Mouse (Mus musculus): ENCODE results near the gene Chst4. TPM values are rescaled to one million over a fixed set of nuclear protein-coding genes. Genes with fewer than 3 reads are reported as not detected.

Chst4 gene
- total RNA-seq, 2 experiments from 2014 or later = not detected

DNA sequence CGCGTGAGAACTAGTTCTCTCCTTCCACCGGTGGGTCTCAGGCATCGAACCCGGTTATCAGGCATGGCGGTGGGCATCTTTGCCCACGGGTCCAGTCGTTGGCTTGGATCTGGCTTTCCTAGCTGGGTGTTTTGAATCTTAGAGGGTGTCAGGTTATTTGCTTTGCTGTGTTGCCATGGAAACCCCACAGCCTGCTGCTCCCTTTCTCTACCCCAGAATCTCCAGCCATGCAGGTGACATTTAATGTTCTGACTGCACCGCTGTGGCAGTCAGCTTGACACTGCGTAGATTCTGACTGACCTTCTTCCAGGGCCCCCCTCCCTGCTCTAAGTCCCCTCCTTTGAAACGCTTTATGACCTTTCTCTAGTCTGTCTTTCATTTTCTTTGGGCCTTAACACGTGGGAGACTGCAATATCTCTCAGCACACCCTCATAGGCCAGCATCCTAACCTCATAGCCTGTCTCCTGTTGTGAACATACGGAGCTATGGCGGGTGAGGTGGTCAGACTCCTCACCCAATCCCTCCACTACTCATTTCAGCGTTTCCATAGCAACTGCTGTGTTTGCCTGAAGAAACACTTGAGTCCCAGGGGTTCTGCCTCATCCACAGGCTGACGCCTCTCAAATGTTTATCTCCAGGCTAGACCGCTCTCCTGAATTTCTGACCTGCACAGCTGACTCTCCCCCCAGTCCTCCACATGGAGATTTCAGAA is 33.1 kb downstream of the Chst4 start:
- no peak for DNase-seq

DNA sequence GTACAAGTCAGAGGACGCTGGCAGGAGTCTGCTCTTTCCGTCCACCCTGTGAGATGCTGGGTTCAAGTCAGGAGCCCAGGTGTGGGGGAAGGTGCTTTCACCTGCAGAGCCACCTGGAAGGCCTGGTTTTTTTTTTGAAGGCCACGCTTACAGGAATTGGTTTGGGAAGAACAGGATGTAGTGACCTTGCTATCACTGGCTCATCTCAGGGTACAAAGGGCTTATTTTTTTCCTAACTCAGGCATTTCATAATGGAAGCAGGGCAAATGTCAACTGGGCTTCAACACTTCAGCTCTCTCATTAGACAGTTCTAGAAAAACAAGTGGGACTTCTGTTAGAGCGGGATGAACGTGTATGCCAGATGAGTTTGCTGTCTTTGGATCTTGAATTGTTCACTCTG is 35.2 kb downstream of the Chst4 start:
- no peak for DNase-seq

DNA sequence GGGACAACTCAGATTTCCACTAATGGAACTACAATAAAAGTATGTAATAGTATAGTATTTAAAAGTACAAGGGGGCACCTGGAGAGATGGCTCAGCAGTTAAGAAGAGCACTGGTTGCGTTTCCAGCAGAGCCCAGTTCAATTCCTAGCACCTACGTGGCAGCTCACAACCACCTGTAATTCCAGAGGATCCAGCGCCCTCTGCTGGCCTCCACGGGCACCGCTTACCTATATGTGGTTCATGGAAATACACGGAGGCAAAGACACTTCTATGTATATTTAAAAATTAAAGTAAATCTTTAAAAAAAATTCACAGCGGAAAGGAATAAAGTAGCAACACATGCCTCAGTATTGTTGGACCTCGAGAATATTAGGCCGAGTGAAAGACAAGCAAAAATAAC is 36.6 kb downstream of the Chst4 start:
- no peak for DNase-seq

DNA sequence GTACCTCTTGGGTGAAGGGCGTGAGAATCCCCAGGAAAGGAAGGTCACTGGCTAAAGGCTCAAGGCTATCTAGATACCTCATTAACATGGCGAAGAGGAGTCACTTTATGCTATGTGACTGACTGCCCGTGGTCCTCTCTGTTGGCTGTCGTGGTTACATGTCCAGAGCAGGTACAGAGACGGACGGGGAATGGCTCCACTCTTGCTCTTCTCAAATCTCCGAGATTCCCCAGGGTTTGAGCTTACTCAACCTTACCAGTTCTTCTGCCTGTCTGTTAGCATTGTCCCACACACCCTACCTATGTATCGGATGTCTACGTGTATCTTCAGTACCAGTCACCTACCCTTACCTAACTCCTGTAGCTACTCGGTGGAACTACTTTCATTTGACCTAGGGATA is 39.6 kb downstream of the Chst4 start:
- no peak for DNase-seq

DNA sequence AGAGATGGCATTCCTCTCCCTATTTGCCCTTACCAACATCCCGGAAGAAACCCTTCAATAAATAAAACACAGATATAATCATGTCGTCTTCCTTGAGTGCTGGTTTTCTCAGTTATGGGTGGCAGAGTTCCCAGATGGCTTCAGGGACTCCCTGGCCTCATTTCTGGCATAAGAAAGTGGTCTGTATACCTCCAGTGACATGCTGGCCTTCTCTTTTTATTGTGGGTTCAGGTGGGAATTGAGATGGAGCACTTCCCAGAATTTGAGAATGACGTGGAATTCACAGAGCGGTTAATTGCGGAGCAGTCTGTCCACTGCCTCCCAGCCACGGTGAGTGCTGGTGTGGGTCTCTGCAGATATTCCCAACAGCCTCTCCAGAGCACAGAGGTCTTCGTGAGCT is 41.5 kb downstream of the Chst4 start:
- no peak for DNase-seq

DNA sequence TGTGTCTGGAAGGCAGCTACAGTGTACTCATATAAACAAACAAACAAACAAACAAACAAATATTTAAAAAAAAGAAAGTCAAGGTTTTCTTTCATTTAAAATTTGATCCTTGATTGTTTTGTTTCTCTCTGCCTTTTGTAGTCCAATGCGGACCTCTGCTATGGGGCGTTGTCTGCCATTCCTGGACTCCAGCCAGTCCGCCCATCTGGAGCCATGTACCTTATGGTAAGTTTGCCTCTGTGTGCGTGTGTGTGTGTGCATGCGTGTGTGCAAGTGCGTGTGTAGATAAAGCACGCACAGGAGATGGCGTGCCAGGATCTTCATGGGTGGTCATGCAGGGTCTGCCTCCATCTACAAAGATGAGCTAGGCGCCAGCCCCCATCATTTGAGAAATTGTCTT is 42.2 kb downstream of the Chst4 start:
- DNase-seq = no peak

DNA sequence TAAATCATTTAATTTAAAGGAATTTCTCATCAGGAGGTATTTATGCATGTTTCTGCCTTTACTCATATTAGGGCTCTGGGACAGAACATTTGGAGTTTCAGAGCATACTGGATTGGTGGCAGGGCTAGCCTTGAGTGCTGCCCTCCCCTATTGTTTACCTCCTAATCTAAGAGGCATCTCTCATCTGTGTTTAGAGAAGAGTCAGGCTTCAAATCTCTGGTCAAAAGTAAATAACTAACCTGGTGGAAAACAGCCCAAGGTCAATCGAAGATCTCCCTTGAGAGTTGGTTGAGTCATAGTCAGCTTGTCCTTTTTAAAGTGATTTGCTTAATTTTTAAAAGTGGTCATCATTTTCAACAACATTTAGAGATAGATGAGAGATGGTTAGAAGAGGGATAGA is 46.6 kb downstream of the Chst4 start:
- DNase-seq = no peak

DNA sequence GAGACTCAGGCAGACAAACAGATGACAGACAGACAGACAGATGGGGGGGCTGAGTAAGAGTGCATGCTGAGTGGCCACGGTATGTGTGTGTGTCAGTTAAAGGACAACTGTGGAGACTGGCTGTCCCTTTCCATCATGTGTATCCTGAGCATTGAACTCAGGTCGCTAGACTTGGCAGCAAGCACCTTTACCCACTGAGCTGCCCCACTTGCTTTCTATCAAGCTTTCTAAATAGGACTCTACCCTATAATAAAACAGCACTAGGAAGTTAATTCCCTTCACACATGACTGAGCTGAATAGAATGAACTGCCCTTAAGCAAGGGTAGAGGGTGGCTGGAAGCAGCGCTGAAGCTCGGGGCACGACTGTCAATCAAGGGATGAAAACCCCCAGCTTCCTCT is 47.4 kb downstream of the Chst4 start:
- no peak for DNase-seq

DNA sequence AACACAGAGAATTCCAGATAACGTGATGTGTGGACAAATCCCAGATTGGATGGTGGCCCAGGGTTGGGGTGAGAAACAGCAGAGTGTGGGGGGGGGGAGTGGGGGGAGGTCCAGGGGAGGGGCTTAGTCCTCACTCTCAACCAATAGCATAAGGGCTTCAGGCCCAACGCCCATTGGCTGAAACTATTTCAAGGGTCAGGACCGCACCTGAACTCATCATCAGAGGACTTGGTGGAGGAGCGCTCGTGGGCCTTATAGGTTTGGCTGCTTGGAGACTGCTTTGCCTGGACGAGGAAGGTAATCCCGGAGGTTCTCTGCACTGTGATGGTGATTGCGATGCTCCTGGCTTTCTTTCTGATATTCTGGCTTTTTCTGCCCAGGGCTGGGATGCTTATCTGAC is 49.3 kb downstream of the Chst4 start, which contains the start of gene Tat:
Gene Tat (plus strand): TSS at position 214 of the 400 bp plus-strand sequence.
- no peak for DNase-seq

DNA sequence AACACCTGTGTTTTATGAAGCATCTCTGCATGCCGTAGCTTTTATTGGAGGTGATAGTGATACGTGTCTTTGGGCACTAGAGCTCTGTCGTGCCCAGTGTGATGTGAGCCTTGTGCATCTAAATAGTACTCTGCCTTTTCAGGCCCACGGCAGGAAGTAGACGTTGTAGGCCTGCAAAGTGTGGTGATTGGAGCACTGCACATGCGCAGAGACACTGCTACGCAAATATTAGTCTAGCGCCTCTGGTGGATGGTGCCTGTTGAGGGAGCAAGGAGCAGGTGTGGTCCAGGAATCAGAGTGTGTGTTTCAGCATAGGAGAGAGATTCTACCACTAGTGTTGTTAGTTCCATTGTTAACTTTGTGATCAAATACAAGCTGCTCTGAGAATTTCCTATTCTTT is 50.4 kb downstream of the Chst4 start:
- DNase-seq = no peak

DNA sequence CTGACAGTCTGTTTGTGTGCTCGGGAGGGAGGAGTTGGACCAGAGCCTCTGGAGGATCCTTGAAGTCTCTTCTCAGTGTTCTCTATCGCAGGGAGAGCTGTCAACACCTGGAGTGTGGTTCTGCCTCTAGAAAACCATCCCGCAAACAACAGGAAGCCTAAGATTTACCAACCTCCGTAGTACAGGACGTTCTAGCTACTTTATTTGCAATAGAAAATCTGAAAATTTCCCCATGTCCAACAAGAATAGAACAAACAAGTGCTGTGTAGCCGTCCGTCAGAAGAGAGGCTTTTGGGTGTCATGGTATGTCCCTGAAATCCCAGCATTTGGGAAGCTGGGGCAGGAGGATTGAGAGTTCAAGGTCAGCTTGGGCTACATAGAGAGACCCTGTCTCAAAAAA is 51.8 kb downstream of the Chst4 start:
- DNase-seq = no peak

DNA sequence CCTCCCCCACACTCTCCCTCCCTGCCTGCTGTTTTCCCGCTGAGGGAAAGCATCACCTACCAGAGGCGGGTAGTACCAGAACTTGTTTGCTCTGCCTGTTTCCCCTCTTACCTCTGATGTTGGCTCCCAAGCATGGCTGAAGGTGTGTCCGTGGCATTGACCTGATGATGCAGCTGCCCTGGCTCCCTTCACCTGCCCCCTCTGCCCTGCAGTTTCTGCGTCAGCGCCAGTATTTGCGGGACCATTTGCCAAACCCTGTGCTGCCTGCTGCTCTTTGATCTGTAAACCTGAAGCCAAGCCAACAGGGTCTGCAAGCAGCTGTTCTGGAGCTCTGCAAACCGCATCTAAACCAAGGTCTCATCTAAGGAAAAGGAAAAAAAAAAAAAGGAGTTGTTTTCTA is 53.2 kb downstream of the Chst4 start:
- no peak for DNase-seq

DNA sequence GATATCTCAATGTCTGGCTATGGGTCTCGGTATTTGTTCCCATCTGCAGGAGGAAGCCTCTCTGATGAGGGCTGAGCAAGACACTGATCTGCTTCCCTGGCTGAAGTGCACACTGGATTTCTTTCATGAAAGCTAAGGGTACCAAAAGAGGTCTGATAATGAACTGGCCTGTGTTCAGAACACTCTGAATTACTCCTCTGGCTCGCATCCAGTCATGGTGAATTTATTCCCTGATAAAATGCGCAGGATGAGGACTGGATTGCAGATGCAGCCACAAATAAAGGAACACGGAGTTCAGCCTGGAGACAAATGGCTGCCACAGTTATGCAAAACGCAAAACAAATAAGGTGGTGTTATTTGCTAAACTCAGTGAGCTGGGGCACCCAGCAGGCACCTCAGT is 55.6 kb downstream of the Chst4 start:
- no peak for DNase-seq

DNA sequence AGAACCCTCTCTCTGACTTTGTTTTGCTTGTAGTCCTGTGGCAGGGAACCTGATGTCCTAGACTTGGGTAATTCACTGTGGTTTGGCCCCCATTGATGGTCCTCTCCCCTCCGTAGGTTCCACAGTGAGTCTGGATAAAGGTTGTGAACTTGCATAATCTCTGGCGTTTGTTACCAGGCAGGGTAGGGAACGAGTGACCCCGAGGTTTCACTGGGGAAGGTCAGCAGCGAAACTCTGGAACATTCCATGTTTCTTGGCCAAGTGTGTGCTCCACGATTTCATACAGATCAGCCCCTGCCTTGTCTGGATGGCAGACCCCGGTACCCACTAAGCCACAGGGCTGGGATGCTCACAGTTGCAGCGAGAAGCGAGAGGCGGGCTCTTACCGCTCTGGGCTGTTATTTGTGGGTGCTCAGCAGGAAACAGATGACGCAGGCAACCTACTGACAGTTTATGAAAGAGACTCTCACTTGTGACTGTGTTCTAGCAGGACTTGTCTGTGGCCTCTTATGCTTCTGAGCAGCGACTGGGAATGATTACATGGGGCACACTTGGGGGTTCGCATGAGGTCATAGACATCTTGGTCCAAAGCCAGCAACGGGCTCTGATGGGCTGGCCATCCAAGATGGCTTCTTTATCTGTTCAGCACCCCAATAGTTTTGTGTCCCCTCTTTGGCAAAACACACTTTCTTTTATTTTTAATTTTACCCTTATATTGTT is 57.0 kb downstream of the Chst4 start:
- no peak for DNase-seq

DNA sequence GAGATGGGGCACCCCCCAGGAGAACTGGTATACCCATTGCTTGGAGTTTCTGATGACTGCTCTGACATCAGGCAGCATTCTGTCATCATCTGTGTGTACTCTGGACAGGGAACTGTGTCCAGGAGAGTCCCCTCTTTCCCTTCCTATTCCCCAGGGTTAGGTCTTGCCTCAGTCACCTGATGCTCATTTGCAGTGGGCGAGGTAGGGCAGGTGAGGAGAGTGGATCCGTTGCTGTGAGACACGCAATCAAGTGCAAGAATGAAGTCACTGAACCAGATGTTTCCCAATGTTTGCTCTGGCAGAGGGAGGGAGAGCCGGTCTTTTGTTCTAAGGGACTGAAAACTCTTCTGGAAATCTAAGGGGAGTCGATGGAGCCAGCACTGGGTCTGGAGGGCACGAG is 60.2 kb downstream of the Chst4 start:
- no peak for DNase-seq

Other genes with a start within 250 kb of the Chst4 start
- gene Phlpp2, start 171.2 kb downstream of the Chst4 start, total RNA-seq (2021) = 1 to 10 TPM; 2.2 to 2.8 TPM
- not detected for gene Marveld3, start 77.5 kb downstream of the Chst4 start, total RNA-seq (2021)
- not detected for gene Tat, start 49.3 kb downstream of the Chst4 start, total RNA-seq (2021)
- 1 to 10 TPM; 5.7 to 7.2 TPM for gene Zfp612, start 40.0 kb upstream of the Chst4 start, total RNA-seq (2021)
- not detected for gene Gm21964, start 61.5 kb upstream of the Chst4 start, total RNA-seq (2021)
- gene Gm17720, start 63.0 kb upstream of the Chst4 start, total RNA-seq (2021) = not detected
- gene Calb2, start 128.5 kb upstream of the Chst4 start, total RNA-seq (2021) = not detected
- gene Cmtr2, start 175.9 kb upstream of the Chst4 start, total RNA-seq (2021) = 1 to 10 TPM; 2.3 to 2.7 TPM
- under 1 TPM; 0.05 to 0.10 TPM for gene Hydin, start 227.2 kb upstream of the Chst4 start, total RNA-seq (2021)